Mouse (Mus musculus) bone marrow macrophage, adult 2 months (primary cell): Measurements from ENCODE around the gene Ddx23.

Experiments
- CTCF ChIP-seq: IDR thresholded peaks from 2 replicates; pipeline ENCODE4 v1.5.1; 2012; ENCODE audit warnings: low read depth, mild to moderate bottlenecking, low read length, moderate library complexity
- POLR2A ChIP-seq: IDR thresholded peaks from 2 replicates; pipeline ENCODE4 v1.6.1; 2012; ENCODE audit warnings: mild to moderate bottlenecking, low read depth, low read length, borderline replicate concordance

DNA sequence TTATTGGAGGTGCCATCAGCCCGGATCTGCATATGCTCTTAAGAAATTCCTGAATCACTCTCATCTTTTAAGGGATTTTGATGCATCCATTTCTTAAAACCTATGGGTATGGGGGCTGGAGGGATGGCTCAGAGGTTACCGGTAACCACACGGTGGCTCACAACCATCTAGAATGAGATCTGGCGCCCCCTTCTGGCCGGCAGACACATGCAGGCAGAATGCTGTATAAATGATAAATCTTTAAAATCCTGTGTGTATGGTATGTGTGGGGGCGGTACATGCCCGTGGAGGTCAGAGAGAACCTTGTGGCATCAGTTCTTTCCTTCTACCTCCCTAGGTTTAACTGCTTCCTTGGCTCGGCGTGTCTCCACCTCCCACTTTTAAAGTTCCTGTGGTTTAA, 47.7 kb upstream of the Ddx23 start:
- TF ChIP-seq CTCF, result peak; percentile 98
- TF ChIP-seq POLR2A, result no peak
